Mouse (Mus musculus) testis, adult 2 months (tissue): Measurements from ENCODE around the gene Wfikkn2. TPM values are rescaled to one million over a fixed set of nuclear protein-coding genes. Genes with fewer than 3 reads are reported as not detected.

Experiments used
- H3K27ac ChIP-seq: fragments of 200-500 bp; 2 replicates; pipeline ENCODE4 v1.5.1; 2012; ENCODE audit warnings: low read depth, low read length; ENCODE audit not compliant: control insufficient read depth, insufficient read depth
- H3K27me3 ChIP-seq: fragments of 200-500 bp; 2 replicates; pipeline ENCODE4 v1.6.1; 2012; ENCODE audit warnings: mild to moderate bottlenecking, low read length, moderate library complexity; ENCODE audit not compliant: control insufficient read depth, insufficient read depth
- H3K36me3 ChIP-seq: fragments of 200-500 bp; 2 replicates; pipeline ENCODE4 v1.6.1; 2012; ENCODE audit warnings: mild to moderate bottlenecking, low read length; ENCODE audit not compliant: control insufficient read depth, insufficient read depth
- H3K4me1 ChIP-seq: fragments of 200-500 bp; 2 replicates; pipeline ENCODE4 v1.6.1; 2012; ENCODE audit warnings: low read length; ENCODE audit not compliant: control insufficient read depth, insufficient read depth
- H3K4me3 ChIP-seq: fragments of 200-500 bp; 2 replicates; pipeline ENCODE4 v1.5.1; 2012; ENCODE audit warnings: low read depth, mild to moderate bottlenecking, low read length, moderate library complexity, mixed read lengths; ENCODE audit not compliant: control insufficient read depth
- CTCF ChIP-seq: fragments of 200-500 bp; IDR thresholded peaks from 2 replicates; pipeline ENCODE4 v1.5.1; 2012; ENCODE audit warnings: low read depth, mild to moderate bottlenecking, inconsistent platforms, low read length, moderate library complexity; ENCODE audit not compliant: control insufficient read depth, insufficient read depth, insufficient replicate concordance
- POLR2A ChIP-seq: fragments of 200-500 bp; IDR thresholded peaks from 2 replicates; pipeline ENCODE4 v1.6.1; 2012; ENCODE audit warnings: low read depth, mild to moderate bottlenecking, inconsistent platforms, low read length, moderate library complexity; ENCODE audit not compliant: control insufficient read depth
- polyA plus RNA-seq: library from polyadenylated mRNA; depleted of rRNA; stranded (reverse); fragments of >200 nt; gene quantifications from 2 replicates; pipeline ENCODE4 v1.2.3, GENCODE M21; 2012

Gene Wfikkn2
- polyA plus RNA-seq, 1 experiment = 0.59 TPM

- Histone ChIP-seq H3K36me3 (peaks cover 2% of the 10 kb centered on the region; the same call in 1 of the 2 replicates), H3K4me3 (peak overlapping the region; percentile 93), H3K27me3 (no peaks in the 10 kb centered on the region), H3K4me1 (peaks cover 8% of the 10 kb centered on the region), H3K27ac (peak overlapping the region; percentile 99)
- peak; percentile 87 for TF ChIP-seq POLR2A
- 0 out of 2 replicates have a peak, but pooled peaks have one; percentile 3 for TF ChIP-seq CTCF
Measured at GRCm38 (mm10) chr11:94210191-94211086, 35.4 kb downstream of the Wfikkn2 start.

- no peak for TF ChIP-seq POLR2A
- no peak for TF ChIP-seq CTCF
Measured at GRCm38 (mm10) chr11:94209695-94210131, 36.1 kb downstream of the Wfikkn2 start.

GRCm38 (mm10) chr11:94208811-94209675 is 36.8 kb downstream of the Wfikkn2 start:
- Histone ChIP-seq H3K4me1 (peaks cover 4% of the 10 kb centered on the region), H3K36me3 (peaks cover under 1% of the 10 kb centered on the region; the same call in 1 of the 2 replicates), H3K27me3 (no peaks in the 10 kb centered on the region), H3K4me3 (no peak overlapping the region), H3K27ac (no peak overlapping the region)
- no peak for TF ChIP-seq POLR2A
- no peak for TF ChIP-seq CTCF

More at GRCm38 (mm10) chr11:94209695-94210131, 36.1 kb downstream of the Wfikkn2 start:
- H3K27me3 ChIP-seq = no peaks in the 10 kb centered on the region
- peaks cover 8% of the 10 kb centered on the region for H3K4me1 ChIP-seq
- H3K4me3 ChIP-seq = peak overlapping the region; percentile 93
- peak overlapping the region; percentile 95 for H3K27ac ChIP-seq
- peaks cover 2% of the 10 kb centered on the region; the same call in 1 of the 2 replicates for H3K36me3 ChIP-seq

GRCm38 (mm10) chr11:94206398-94207114 is 39.2 kb downstream of the Wfikkn2 start:
- Histone ChIP-seq H3K4me1 (0 out of 2 replicates have a peak, but pooled peaks cover 3% of the 10 kb centered on the region), H3K36me3 (no peaks in the 10 kb centered on the region), H3K27ac (no peak overlapping the region), H3K27me3 (no peaks in the 10 kb centered on the region), H3K4me3 (no peak overlapping the region)
- no peak for TF ChIP-seq POLR2A
- no peak for TF ChIP-seq CTCF

GRCm38 (mm10) chr11:94203066-94203465 is 42.7 kb downstream of the Wfikkn2 start:
- Histone ChIP-seq H3K36me3 (no peaks in the 10 kb centered on the region), H3K27ac (no peak overlapping the region), H3K4me1 (no peaks in the 10 kb centered on the region), H3K4me3 (no peak overlapping the region), H3K27me3 (no peaks in the 10 kb centered on the region)
- TF ChIP-seq CTCF = no peak
- no peak for TF ChIP-seq POLR2A

GRCm38 (mm10) chr11:94202106-94202505 is 43.7 kb downstream of the Wfikkn2 start:
- TF ChIP-seq POLR2A (no peak), CTCF (no peak)
- no peaks in the 10 kb centered on the region for H3K27me3 ChIP-seq

GRCm38 (mm10) chr11:94200422-94200821 is 45.4 kb downstream of the Wfikkn2 start:
- TF ChIP-seq CTCF (no peak), POLR2A (no peak)
- Histone ChIP-seq H3K4me3 (no peak overlapping the region), H3K4me1 (no peaks in the 10 kb centered on the region), H3K27me3 (no peaks in the 10 kb centered on the region), H3K27ac (no peak overlapping the region), H3K36me3 (no peaks in the 10 kb centered on the region)

More at GRCm38 (mm10) chr11:94202106-94202505, 43.7 kb downstream of the Wfikkn2 start:
- H3K36me3 ChIP-seq = no peaks in the 10 kb centered on the region
- no peak overlapping the region for H3K27ac ChIP-seq
- H3K4me1 ChIP-seq = no peaks in the 10 kb centered on the region
- H3K4me3 ChIP-seq = no peak overlapping the region
